Mouse (Mus musculus): Measurements from ENCODE around the gene Zc3h18.

The Zc3h18 gene

GRCm38 (mm10) chr8:122463651-122464640 is 87.5 kb downstream of the Zc3h18 start:
- no peak for DNase-seq (ENCODE audit: low read depth, low spot score)

- no peak for DNase-seq (ENCODE audit: low read depth, low spot score)
These were observed 88.6 kb downstream of the Zc3h18 start for GRCm38 (mm10) chr8:122464985-122465384.

Measured in 3T3-L1 (cell line).